Mouse (Mus musculus): ENCODE data around the gene Gm49325.
"Not testable (repeated sequence)": the region's sequence is repeated elsewhere in the genome, so short reads cannot be mapped to it uniquely, and the experiment has no call there.

Gm49325 gene

GRCm38 (mm10) chr10:77658286-77658994, 52.4 kb downstream of the Gm49325 start:
- in situ Hi-C loops (cut with MboI; ENCODE audit: low pct_unique_long_range_greater_than_20kb in 1 of 2, low sequenced_read_pairs in 2 of 2, unreplicated experiment in 1 of 2) = no loop called here

- in situ Hi-C loops (cut with MboI; ENCODE audit: low pct_unique_long_range_greater_than_20kb in 1 of 2, low sequenced_read_pairs in 2 of 2, unreplicated experiment in 1 of 2) = no loop called here
Measured at GRCm38 (mm10) chr10:77663949-77664665, 58.1 kb downstream of the Gm49325 start.

- in situ Hi-C loops (cut with MboI; ENCODE audit: low pct_unique_long_range_greater_than_20kb in 1 of 2, low sequenced_read_pairs in 2 of 2, unreplicated experiment in 1 of 2) = no loop called here
Measured at GRCm38 (mm10) chr10:77666342-77666741, 60.3 kb downstream of the Gm49325 start.

GRCm38 (mm10) chr10:77667402-77667801, 61.4 kb downstream of the Gm49325 start:
- in situ Hi-C loops (cut with MboI; ENCODE audit: low pct_unique_long_range_greater_than_20kb in 1 of 2, low sequenced_read_pairs in 2 of 2, unreplicated experiment in 1 of 2) = no loop called here

- in situ Hi-C loops (cut with MboI; ENCODE audit: low pct_unique_long_range_greater_than_20kb in 1 of 2, low sequenced_read_pairs in 2 of 2, unreplicated experiment in 1 of 2) = no loop called here
Measured at GRCm38 (mm10) chr10:77670710-77671109, 64.7 kb downstream of the Gm49325 start.

- in situ Hi-C loops (cut with MboI; ENCODE audit: low pct_unique_long_range_greater_than_20kb in 1 of 2, low sequenced_read_pairs in 2 of 2, unreplicated experiment in 1 of 2) = no loop called here
Measured at GRCm38 (mm10) chr10:77671519-77671918, 65.5 kb downstream of the Gm49325 start.

GRCm38 (mm10) chr10:77673765-77674164, 67.8 kb downstream of the Gm49325 start:
- in situ Hi-C loops (cut with MboI; ENCODE audit: low pct_unique_long_range_greater_than_20kb in 1 of 2, low sequenced_read_pairs in 2 of 2, unreplicated experiment in 1 of 2) = no loop called here

GRCm38 (mm10) chr10:77677562-77677961, 71.6 kb downstream of the Gm49325 start:
- in situ Hi-C loops (cut with MboI; ENCODE audit: low pct_unique_long_range_greater_than_20kb in 1 of 2, low sequenced_read_pairs in 2 of 2, unreplicated experiment in 1 of 2) = no loop called here

- in situ Hi-C loops (cut with MboI; ENCODE audit: low pct_unique_long_range_greater_than_20kb in 1 of 2, low sequenced_read_pairs in 2 of 2, unreplicated experiment in 1 of 2) = no loop called here
Measured at GRCm38 (mm10) chr10:77682994-77683393, 77.0 kb downstream of the Gm49325 start.

- in situ Hi-C loops (cut with MboI; ENCODE audit: low pct_unique_long_range_greater_than_20kb in 1 of 2, low sequenced_read_pairs in 2 of 2, unreplicated experiment in 1 of 2) = no loop called here
Measured at GRCm38 (mm10) chr10:77684181-77684580, 78.2 kb downstream of the Gm49325 start.

GRCm38 (mm10) chr10:77685895-77686664, 80.1 kb downstream of the Gm49325 start, which contains the start of gene Tspear:
TSS of gene Tspear (plus strand) at chr10:77686569.
- in situ Hi-C loops (cut with MboI; ENCODE audit: low pct_unique_long_range_greater_than_20kb in 1 of 2, low sequenced_read_pairs in 2 of 2, unreplicated experiment in 1 of 2) = no loop called here

- in situ Hi-C loops (cut with MboI; ENCODE audit: low pct_unique_long_range_greater_than_20kb in 1 of 2, low sequenced_read_pairs in 2 of 2, unreplicated experiment in 1 of 2) = no loop called here
Measured at GRCm38 (mm10) chr10:77687021-77687420, 81.0 kb downstream of the Gm49325 start.

GRCm38 (mm10) chr10:77690356-77690807, 84.4 kb downstream of the Gm49325 start, which contains the start of gene Gm19402:
TSS of gene Gm19402 (minus strand) at chr10:77690757.
- in situ Hi-C loops (cut with MboI; ENCODE audit: low pct_unique_long_range_greater_than_20kb in 1 of 2, low sequenced_read_pairs in 2 of 2, unreplicated experiment in 1 of 2) = not testable (repeated sequence)

Data from mouse embryonic stem cell (cell line).